Mouse (Mus musculus) forebrain, embryonic 13.5 days (tissue): Measurements from ENCODE around the gene Grap2. TPM values are rescaled to one million over a fixed set of nuclear protein-coding genes. Genes with fewer than 3 reads are reported as not detected.

ENCODE experiments used
- ATAC-seq: fragments of 200-750 bp; cut with Nextera tagmentation; 2 replicates; pipeline ENCODE4 v1.8.0; 2017
- H3K27ac ChIP-seq: fragments of 300-500 bp; sonication (generic); 2 replicates; pipeline ENCODE4 v1.5.1; 2015; ENCODE audit warnings: inconsistent platforms, mild to moderate bottlenecking, moderate library complexity
- H3K27me3 ChIP-seq: fragments of 300-500 bp; sonication (generic); 2 replicates; pipeline ENCODE4 v1.6.1; 2015; ENCODE audit warnings: mild to moderate bottlenecking, inconsistent platforms
- H3K36me3 ChIP-seq: fragments of 300-500 bp; sonication (generic); 2 replicates; pipeline ENCODE4 v1.6.1; 2015; ENCODE audit warnings: mild to moderate bottlenecking, inconsistent platforms; ENCODE audit not compliant: poor library complexity, severe bottlenecking
- H3K4me1 ChIP-seq: fragments of 300-500 bp; sonication (generic); 2 replicates; pipeline ENCODE4 v1.6.1; 2015; ENCODE audit warnings: inconsistent platforms
- H3K4me2 ChIP-seq: fragments of 300-500 bp; sonication (generic); 2 replicates; pipeline ENCODE4 v1.6.1; 2015; ENCODE audit warnings: inconsistent platforms, mild to moderate bottlenecking, moderate library complexity
- H3K4me3 ChIP-seq: fragments of 300-500 bp; sonication (generic); 2 replicates; pipeline ENCODE4 v1.5.1; 2015; ENCODE audit warnings: mild to moderate bottlenecking, inconsistent platforms
- H3K9ac ChIP-seq: fragments of 300-500 bp; sonication (generic); 2 replicates; pipeline ENCODE4 v1.6.1; 2015; ENCODE audit warnings: mild to moderate bottlenecking, inconsistent platforms
- H3K9me3 ChIP-seq: fragments of 300-500 bp; sonication (generic); replicated peaks from 2 replicates; pipeline ENCODE4 v1.6.1; 2016; ENCODE audit warnings: inconsistent platforms
- WGBS: fragments of 180-500 bp; shearing (Covaris S2); methylation state at CpG from one replicate; pipeline ENCODE4 v1.1.7; 2015; 5-methylcytosine and 5-hydroxymethylcytosine counted together
- polyA plus RNA-seq: library from polyadenylated mRNA; unstranded; fragments of >200 nt; fragmentation: Nextera tagmentation; extraction: Ambion mirVana; gene quantifications from 2 replicates; pipeline ENCODE4 v1.2.1, GENCODE M21; 2015

Gene Grap2
- polyA plus RNA-seq, 1 experiment from 2014 or later, result 0.26 TPM

- Histone ChIP-seq H3K9me3 (no peaks in the 10 kb centered on the region), H3K4me2 (no peak overlapping the region), H3K4me3 (no peak overlapping the region), H3K36me3 (no peaks in the 10 kb centered on the region), H3K27ac (no peak overlapping the region), H3K27me3 (no peaks in the 10 kb centered on the region), H3K4me1 (no peaks in the 10 kb centered on the region), H3K9ac (no peak overlapping the region)
- 76% methylated on average over 2 of the region's 2 CpGs for WGBS
- ATAC-seq, result no peak
Observed at GRCm38 (mm10) chr15:80631311-80631710, 58.9 kb downstream of the Grap2 start.

GRCm38 (mm10) chr15:80632280-80632893 is 60.0 kb downstream of the Grap2 start:
- Histone ChIP-seq H3K4me1 (peaks cover 7% of the 10 kb centered on the region; the same call in 1 of the 2 replicates), H3K27ac (no peak overlapping the region), H3K4me2 (no peak overlapping the region), H3K27me3 (no peaks in the 10 kb centered on the region), H3K9me3 (no peaks in the 10 kb centered on the region), H3K4me3 (no peak overlapping the region), H3K36me3 (no peaks in the 10 kb centered on the region), H3K9ac (no peak overlapping the region)
- no peak for ATAC-seq
- WGBS, result 89% methylated on average over 13 of the region's 13 CpGs

GRCm38 (mm10) chr15:80634391-80635193 is 62.2 kb downstream of the Grap2 start:
- WGBS, result 63% methylated on average over 11 of the region's 11 CpGs
- H3K4me1 ChIP-seq, result peaks cover 7% of the 10 kb centered on the region; the same call in 1 of the 2 replicates
- ATAC-seq, result no peak

GRCm38 (mm10) chr15:80636757-80637372 is 64.5 kb downstream of the Grap2 start:
- Histone ChIP-seq H3K4me2 (no peak overlapping the region), H3K27me3 (no peaks in the 10 kb centered on the region), H3K9me3 (no peaks in the 10 kb centered on the region), H3K4me1 (peaks cover 7% of the 10 kb centered on the region; the same call in 1 of the 2 replicates), H3K36me3 (no peaks in the 10 kb centered on the region), H3K27ac (no peak overlapping the region), H3K9ac (no peak overlapping the region), H3K4me3 (no peak overlapping the region)
- 36% methylated on average over 13 of the region's 13 CpGs for WGBS
- no peak for ATAC-seq

More at GRCm38 (mm10) chr15:80634391-80635193, 62.2 kb downstream of the Grap2 start:
- Histone ChIP-seq H3K27ac (no peak overlapping the region), H3K27me3 (no peaks in the 10 kb centered on the region), H3K9me3 (no peaks in the 10 kb centered on the region), H3K4me3 (no peak overlapping the region), H3K4me2 (no peak overlapping the region), H3K36me3 (no peaks in the 10 kb centered on the region), H3K9ac (no peak overlapping the region)

GRCm38 (mm10) chr15:80639071-80639702 is 66.8 kb downstream of the Grap2 start:
- H3K4me3 ChIP-seq, result no peak overlapping the region
- no peaks in the 10 kb centered on the region for H3K9me3 ChIP-seq
- H3K9ac ChIP-seq, result no peak overlapping the region
- no peak overlapping the region for H3K27ac ChIP-seq
- no peaks in the 10 kb centered on the region for H3K27me3 ChIP-seq
- H3K4me1 ChIP-seq, result peaks cover 7% of the 10 kb centered on the region; the same call in 1 of the 2 replicates
- no peaks in the 10 kb centered on the region for H3K36me3 ChIP-seq
- 70% methylated on average over 11 of the region's 11 CpGs for WGBS
- no peak overlapping the region for H3K4me2 ChIP-seq
- ATAC-seq, result no peak

GRCm38 (mm10) chr15:80639874-80640273 is 67.5 kb downstream of the Grap2 start:
- no peaks in the 10 kb centered on the region for H3K36me3 ChIP-seq
- no peak overlapping the region for H3K27ac ChIP-seq
- peaks cover 7% of the 10 kb centered on the region; the same call in 1 of the 2 replicates for H3K4me1 ChIP-seq
- H3K9ac ChIP-seq, result no peak overlapping the region
- no peaks in the 10 kb centered on the region for H3K9me3 ChIP-seq
- no peak overlapping the region for H3K4me2 ChIP-seq
- 85% methylated on average over 3 of the region's 3 CpGs for WGBS
- H3K27me3 ChIP-seq, result no peaks in the 10 kb centered on the region
- H3K4me3 ChIP-seq, result no peak overlapping the region
- no peak for ATAC-seq

- Histone ChIP-seq H3K9me3 (no peaks in the 10 kb centered on the region), H3K4me1 (peaks cover 4% of the 10 kb centered on the region; the same call in 1 of the 2 replicates), H3K36me3 (no peaks in the 10 kb centered on the region), H3K4me3 (no peak overlapping the region), H3K4me2 (no peak overlapping the region), H3K27me3 (no peaks in the 10 kb centered on the region), H3K9ac (no peak overlapping the region), H3K27ac (no peak overlapping the region)
- no peak for ATAC-seq
- 86% methylated on average over 2 of the region's 2 CpGs for WGBS
Observed at GRCm38 (mm10) chr15:80641702-80642435, 69.5 kb downstream of the Grap2 start.

GRCm38 (mm10) chr15:80645006-80645797 is 72.8 kb downstream of the Grap2 start:
- Histone ChIP-seq H3K27me3 (no peaks in the 10 kb centered on the region), H3K9me3 (no peaks in the 10 kb centered on the region), H3K4me2 (no peak overlapping the region), H3K9ac (no peak overlapping the region; the same call in 1 of the 2 replicates), H3K36me3 (no peaks in the 10 kb centered on the region), H3K4me1 (peaks cover 3% of the 10 kb centered on the region; the same call in 1 of the 2 replicates), H3K4me3 (no peak overlapping the region), H3K27ac (no peak overlapping the region)
- WGBS, result 90% methylated on average over 17 of the region's 17 CpGs
- ATAC-seq, result no peak

- Histone ChIP-seq H3K4me3 (no peak overlapping the region), H3K9ac (no peak overlapping the region), H3K9me3 (no peaks in the 10 kb centered on the region), H3K4me2 (no peak overlapping the region), H3K27ac (no peak overlapping the region), H3K4me1 (peaks cover 3% of the 10 kb centered on the region; the same call in 1 of the 2 replicates), H3K27me3 (no peaks in the 10 kb centered on the region), H3K36me3 (no peaks in the 10 kb centered on the region)
- 79% methylated on average over 15 of the region's 15 CpGs for WGBS
- ATAC-seq, result no peak
Observed at GRCm38 (mm10) chr15:80648977-80649606, 76.7 kb downstream of the Grap2 start.

- no peak overlapping the region for H3K4me3 ChIP-seq
- no peaks in the 10 kb centered on the region for H3K9me3 ChIP-seq
- H3K4me2 ChIP-seq, result no peak overlapping the region
- no peaks in the 10 kb centered on the region for H3K27me3 ChIP-seq
- H3K27ac ChIP-seq, result no peak overlapping the region
- H3K36me3 ChIP-seq, result no peaks in the 10 kb centered on the region
- H3K4me1 ChIP-seq, result peaks cover 3% of the 10 kb centered on the region; the same call in 1 of the 2 replicates
- ATAC-seq, result no peak
- no peak overlapping the region for H3K9ac ChIP-seq
- 86% methylated on average over 2 of the region's 2 CpGs for WGBS
Observed at GRCm38 (mm10) chr15:80650412-80650811, 78.0 kb downstream of the Grap2 start.
